Mouse (Mus musculus) small intestine, adult 2 months (tissue): ENCODE data around the gene Smc6.

Experiments used
- CTCF ChIP-seq: fragments of 200-500 bp; IDR thresholded peaks from 2 replicates; pipeline ENCODE4 v1.5.1; 2012; ENCODE audit warnings: low read depth, mild to moderate bottlenecking, control low read depth, inconsistent platforms, low read length, moderate library complexity, mixed read lengths; ENCODE audit not compliant: insufficient replicate concordance, insufficient read length; ENCODE audit errors: extremely low read depth
- POLR2A ChIP-seq: fragments of 200-500 bp; IDR thresholded peaks from 2 replicates; pipeline ENCODE4 v1.6.1; 2012; ENCODE audit warnings: low read depth, mild to moderate bottlenecking, control low read depth, inconsistent platforms, low read length, moderate library complexity

DNA sequence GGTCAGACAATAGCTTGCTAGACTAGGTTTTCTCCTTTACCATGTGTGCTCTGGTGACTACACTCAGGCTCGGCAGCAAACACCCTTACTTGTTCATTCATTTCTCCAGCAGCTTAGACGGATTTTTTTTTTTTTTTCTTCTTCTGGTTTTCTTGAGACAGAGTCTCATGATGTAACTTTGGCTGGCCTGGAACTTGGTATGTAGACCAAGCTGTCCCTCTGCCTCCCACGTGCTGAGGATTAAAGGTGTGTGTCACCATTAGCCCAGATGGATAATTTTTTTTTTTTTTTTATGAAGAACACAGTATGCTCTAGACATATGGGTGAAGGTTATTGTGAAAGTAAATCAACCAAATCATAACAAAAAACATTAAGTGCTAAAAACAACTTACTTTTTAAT is 15.4 kb upstream of the Smc6 start:
- TF ChIP-seq CTCF: no peak
- no peak for TF ChIP-seq POLR2A
